Mouse (Mus musculus) induced T-regulatory cell, adult 2 months (primary cell): Measurements from ENCODE around the gene Rgmb.
A peak's percentile ranks its signal among the peaks of the same experiment; 100 is the strongest.

Experiments used
- DNase-seq: peaks from one replicate; pipeline ENCODE4 v3.0.0-alpha.2; 2012; ENCODE audit warnings: low read depth

Gene Rgmb

GRCm38 (mm10) chr17:15830766-15831644 lies at the start of gene Rgmb:
Rgmb (minus strand) TSS chr17:15831039.
- DNase-seq, result peak; percentile 54

DNA sequence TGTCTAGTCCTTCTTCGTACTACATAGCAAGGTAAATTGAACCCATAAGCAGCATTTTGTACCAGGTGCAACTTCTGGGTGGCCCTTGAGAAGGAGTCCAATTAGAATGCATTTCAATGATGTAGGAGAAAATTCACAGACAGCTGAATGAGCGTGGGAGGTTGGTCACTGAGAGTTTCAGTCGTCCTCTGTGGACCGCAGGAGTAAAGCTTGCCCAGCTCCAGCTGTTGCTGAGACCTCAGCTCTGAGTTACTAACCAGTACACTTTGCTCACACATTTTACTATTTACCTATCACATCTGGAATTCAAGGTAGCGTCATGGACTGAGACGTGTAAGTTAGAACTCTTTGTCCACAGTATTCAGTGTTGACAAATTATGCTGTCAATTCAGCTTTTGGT lies 43.9 kb upstream of the Rgmb start:
- no peak for DNase-seq

DNA sequence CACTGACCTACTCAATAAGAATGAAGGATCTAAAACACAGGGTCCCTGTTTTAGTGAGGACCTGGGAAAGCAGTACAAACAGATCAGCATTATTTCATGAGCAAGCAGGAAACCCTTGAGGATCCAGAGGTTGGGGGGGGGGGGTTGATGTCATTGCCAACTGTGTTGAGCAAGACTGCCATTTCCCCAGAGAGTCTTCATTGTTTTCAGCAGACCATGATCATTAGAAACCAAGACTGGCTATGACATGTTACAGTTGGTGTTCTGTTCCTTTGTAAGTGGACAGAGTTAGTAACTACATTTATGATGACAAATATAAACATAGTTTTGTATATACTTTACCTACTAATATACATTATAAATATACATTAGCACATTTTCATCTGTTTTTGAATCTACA lies 41.3 kb upstream of the Rgmb start:
- DNase-seq, result no peak

GRCm38 (mm10) chr17:15865249-15865648 lies 34.4 kb upstream of the Rgmb start:
- DNase-seq, result no peak

DNA sequence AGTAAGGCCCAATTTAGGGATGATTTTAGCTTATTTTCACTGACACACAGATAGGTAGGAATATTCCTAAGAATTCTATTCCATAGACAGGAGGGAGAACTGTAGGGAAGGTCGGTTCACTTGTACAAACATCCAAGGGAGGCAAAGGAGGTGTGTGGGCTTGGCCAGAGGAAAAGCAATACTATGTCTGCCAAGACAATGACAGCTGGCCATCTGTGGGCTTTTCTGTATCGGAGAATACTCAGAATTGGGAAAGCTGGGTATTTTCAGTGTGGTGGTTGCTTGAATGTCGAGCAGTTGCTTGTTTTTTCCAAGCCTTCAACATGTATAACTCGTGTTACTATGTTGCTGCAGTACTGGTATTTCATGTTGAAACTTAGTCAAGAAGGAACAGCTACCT lies 31.5 kb upstream of the Rgmb start:
- no peak for DNase-seq

DNA sequence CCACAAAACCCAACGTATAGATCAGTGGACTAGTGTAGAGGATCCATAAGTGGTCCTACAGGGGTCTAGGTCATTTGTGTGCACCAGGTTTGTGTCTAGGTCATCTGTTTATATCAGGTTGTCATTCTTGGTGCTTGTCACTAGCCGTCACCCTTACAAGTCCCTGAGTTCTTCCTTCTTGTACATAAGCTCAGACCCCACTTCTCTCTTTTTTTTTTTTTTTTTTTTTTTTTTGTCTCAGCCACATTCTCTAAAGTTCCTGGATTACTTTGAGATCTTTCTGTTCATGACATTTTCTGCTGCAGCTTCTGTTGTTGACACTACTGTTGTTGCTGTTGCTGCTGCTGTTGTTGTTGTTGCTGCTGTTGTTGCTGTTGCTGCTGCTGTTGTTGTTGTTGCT lies 22.3 kb upstream of the Rgmb start:
- DNase-seq, result no peak

DNA sequence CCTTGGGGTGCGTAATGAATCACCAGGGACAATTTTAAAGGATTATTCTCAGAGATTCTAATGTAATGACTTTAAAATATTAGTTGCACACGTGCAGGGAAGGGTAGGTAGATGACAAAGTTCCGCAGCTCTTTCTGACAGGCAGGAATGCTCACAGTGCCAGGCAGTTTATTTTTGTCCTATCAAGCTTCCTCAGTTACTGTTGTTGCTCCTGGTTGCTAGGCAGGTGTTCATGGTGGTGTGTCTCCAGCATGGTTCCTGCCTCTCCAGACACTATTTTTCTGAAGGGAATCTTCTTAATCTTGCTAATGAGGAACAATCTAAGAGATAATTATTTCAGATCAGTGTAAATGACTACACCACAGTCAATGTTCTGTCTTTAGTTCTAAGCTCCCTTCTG lies 19.7 kb upstream of the Rgmb start:
- no peak for DNase-seq

- DNase-seq, result no peak
Measured at GRCm38 (mm10) chr17:15841425-15841824, 10.6 kb upstream of the Rgmb start.

- DNase-seq, result no peak
Measured at GRCm38 (mm10) chr17:15832398-15832797, 1.6 kb upstream of the Rgmb start.

DNA sequence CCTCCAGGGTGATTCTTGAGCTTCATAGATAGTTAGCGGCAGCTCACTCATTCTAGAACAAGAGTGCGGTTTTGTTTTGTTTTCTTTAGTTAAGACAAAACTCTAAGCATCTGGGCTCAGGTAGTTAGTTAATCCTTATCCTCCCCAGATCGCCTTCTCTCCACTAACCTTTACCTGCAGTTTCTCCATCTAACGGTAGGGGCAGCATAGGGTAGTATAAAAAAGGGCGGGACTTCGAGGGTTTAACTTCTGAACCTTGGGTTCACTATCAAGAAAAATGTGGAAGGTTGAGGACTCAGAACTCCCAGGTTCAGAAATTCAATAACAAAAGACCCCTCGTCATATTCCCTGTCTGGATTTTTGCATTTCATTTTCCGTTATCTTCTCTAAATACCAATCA lies 971 bp upstream of the Rgmb start:
- DNase-seq, result peak; percentile 90

GRCm38 (mm10) chr17:15830171-15830765 lies 571 bp downstream of the Rgmb start:
- no peak for DNase-seq

DNA sequence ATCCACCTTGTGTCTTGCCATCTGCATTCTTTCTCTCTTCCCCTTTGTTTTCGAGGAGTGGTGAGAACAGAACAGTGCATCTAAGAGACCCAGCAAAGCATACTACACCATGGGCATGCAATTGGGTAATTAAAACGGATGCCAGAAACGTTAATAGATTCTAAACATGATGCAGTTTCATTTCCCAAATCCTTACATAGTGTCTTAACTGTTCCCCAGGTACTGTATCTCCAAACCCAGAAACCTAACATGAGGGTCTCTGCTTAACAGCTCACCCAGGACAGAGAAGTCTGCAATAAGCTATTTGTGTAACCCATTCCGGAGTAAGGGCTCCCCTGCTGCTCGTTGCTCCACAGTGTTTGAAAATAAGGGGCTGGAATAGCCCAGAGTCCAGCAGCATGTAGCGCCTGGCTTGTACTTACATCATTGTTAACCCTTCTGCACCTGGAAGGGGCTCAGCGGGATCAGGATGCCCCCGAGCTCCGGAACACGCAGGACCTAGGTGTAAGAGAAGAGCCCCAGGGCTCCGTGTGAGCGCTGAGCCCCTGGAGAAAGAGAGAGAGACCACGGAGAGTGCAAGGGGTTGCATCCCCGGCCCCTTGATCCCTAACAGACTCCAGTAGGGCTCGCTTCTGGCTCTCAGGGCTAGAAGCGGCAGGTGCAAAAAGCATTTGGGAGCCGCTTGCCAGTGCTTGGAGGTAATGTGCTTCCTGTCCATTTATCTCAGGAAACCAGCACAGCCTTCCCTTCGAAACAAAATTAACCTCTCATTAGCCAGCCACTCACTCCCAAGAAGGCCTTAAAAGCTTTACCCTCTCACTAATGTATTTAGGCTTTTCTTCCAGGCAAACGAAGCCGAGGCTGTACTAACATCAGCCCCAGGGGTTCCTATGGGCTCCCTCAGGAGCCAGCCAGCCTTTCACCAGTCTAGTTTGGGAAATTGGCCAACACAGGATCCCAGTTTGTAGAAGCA lies 1.4 kb downstream of the Rgmb start:
- peak; percentile 38 for DNase-seq

DNA sequence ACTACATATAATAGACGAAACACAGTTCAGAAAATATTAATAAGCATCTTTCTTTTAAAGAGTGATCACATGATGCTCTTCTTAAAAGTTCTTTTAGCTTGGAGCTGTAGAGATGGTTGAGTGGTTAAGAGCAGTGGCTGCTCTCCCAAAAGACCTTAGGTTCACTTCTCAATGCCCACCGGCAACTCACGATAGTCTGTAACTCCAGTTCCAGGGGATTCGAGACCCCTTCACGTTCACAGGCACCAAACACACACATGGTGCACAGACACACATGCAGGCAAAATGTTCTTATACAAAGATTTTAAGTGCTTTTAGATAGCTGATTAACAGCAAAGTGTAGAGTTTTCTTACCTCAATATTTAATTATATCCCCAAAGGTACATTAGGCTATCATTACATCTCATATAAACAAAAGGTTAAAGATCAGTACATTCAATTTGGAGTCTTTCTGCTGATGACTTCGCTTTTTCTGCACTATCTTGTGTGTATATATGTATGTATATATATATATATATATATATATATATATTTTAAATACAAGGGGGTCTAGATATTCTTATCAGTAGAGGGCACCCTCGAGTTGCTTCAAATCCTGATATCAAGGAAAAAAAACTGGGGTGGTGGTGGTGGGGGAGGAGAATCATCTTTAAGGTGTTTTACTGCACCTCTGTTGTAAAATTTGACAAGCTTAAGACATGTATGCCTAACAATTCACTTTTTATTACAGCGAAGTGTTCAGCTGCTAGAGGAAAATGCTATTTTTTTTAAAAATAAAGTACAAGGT lies 2.5 kb downstream of the Rgmb start:
- peak; percentile 40 for DNase-seq

DNA sequence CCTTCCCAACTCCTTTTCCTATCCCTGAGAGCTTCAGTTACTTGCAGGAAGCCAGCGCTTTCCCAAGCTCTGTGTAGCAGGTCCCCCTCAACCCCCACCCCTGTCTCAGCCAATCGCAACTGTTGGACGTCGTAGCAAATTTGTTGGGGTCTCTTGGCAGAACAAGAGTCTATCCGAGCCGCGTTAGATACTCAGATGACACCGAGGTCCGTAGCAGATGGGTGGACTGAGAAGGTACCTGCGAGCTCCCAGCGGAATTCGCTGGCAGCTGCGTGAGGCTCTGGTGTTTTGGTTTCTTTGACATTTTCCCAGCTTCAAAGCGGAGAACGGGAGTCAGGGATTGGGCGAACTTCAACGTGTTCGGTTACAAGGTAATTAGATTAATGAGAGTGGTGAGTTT lies 3.9 kb downstream of the Rgmb start:
- no peak for DNase-seq

DNA sequence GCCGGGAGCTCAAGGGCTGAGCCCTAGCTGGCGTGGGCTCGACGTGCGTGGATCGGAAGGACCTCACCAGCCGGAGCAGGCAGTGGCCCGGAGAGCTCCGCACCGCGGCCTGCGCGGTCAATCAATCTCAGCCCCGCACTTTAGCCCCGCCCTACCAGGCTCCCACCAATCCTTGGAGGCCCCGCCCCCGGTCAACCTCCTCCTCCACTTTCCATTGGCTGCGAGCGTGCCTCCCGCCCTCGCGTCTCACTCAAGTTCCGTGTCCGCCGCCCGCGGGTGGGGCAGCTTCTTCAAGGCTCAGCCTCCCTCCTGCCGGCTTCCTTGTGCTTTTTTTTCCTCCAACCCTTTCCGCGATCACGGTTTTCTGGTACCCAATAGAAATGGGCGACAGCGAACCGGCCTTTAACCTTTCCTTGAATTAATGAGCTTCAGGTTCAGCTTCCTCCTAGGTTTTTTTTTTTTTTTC lies 4.4 kb downstream of the Rgmb start:
- peak; percentile 97 for DNase-seq

- DNase-seq, result peak; percentile 61
Measured at GRCm38 (mm10) chr17:15825481-15826396, 5.1 kb downstream of the Rgmb start.

GRCm38 (mm10) chr17:15824854-15825253 lies 6.0 kb downstream of the Rgmb start:
- no peak for DNase-seq

- no peak for DNase-seq
Measured at GRCm38 (mm10) chr17:15824337-15824736, 6.5 kb downstream of the Rgmb start.

- peak; percentile 23 for DNase-seq
Measured at GRCm38 (mm10) chr17:15823838-15824237, 7.0 kb downstream of the Rgmb start.

GRCm38 (mm10) chr17:15823215-15823614 lies 7.6 kb downstream of the Rgmb start:
- no peak for DNase-seq
